Mouse (Mus musculus): ENCODE results near the gene Cdk15. TPM values are rescaled to one million over a fixed set of nuclear protein-coding genes. Genes with fewer than 3 reads are reported as not detected.

Cdk15 gene
- total and polyA plus RNA-seq, 3 experiments, result 0.04 TPM; not detected in 2

- ATAC-seq (ENCODE audit: extremely low read depth, insufficient number of reproducible peaks, low FRiP score, poor library complexity, severe bottlenecking) (no peak), DNase-seq (ENCODE audit: low spot score) (no peak)
- no peak for TF ChIP-seq POLR2AphosphoS5 (IDR thresholded peaks at IDR 0.05; ENCODE audit: insufficient replicate concordance, low read depth, low read length)
- no peak for TF ChIP-seq GATA2 (IDR thresholded peaks at IDR 0.05; ENCODE audit: borderline replicate concordance, low read depth, low read length)
- no peak for TF ChIP-seq GATA1 (IDR thresholded peaks at IDR 0.05; ENCODE audit: borderline replicate concordance, low read length)
- Histone ChIP-seq H3K4me1 (ENCODE audit: insufficient read depth, low read depth, low read length) (peaks cover 51% of the 10 kb centered on the region), H3K27me3 (ENCODE audit: insufficient read depth, low read length) (no peaks in the 10 kb centered on the region), H3K9me3 (replicated peaks) (no peaks in the 10 kb centered on the region), H3K36me3 (replicated peaks) (no peaks in the 10 kb centered on the region), H3K4me3 (ENCODE audit: low read depth, low read length) (no peak overlapping the region)
Measured at GRCm38 (mm10) chr1:59369320-59369685, 112.6 kb downstream of the Cdk15 start.

- H3K4me1 ChIP-seq (ENCODE audit: insufficient read depth, low read depth, low read length), result peaks cover 41% of the 10 kb centered on the region
- DNase-seq (ENCODE audit: low spot score), result no peak
- TF ChIP-seq TAL1 (conservative IDR thresholded peaks at IDR 0.05; ENCODE audit: low read depth, low read length) (no peak), GATA1 (IDR thresholded peaks at IDR 0.05; ENCODE audit: borderline replicate concordance, low read length) (no peak), CTCF (IDR thresholded peaks at IDR 0.05; ENCODE audit: low read depth, low read length) (no peak), GATA2 (IDR thresholded peaks at IDR 0.05; ENCODE audit: borderline replicate concordance, low read depth, low read length) (no peak), POLR2AphosphoS5 (IDR thresholded peaks at IDR 0.05; ENCODE audit: insufficient replicate concordance, low read depth, low read length) (no peak)
- ATAC-seq (ENCODE audit: extremely low read depth, insufficient number of reproducible peaks, low FRiP score, poor library complexity, severe bottlenecking), result no peak
- H3K9me3 ChIP-seq (replicated peaks), result peaks cover 7% of the 10 kb centered on the region; the same call in 1 of the 2 replicates
- no peaks in the 10 kb centered on the region for H3K36me3 ChIP-seq (replicated peaks)
- H3K27me3 ChIP-seq (ENCODE audit: insufficient read depth, low read length), result no peaks in the 10 kb centered on the region
- H3K4me3 ChIP-seq (ENCODE audit: low read depth, low read length), result no peak overlapping the region
Measured at GRCm38 (mm10) chr1:59370355-59370950, 113.7 kb downstream of the Cdk15 start.

- H3K9me3 ChIP-seq (replicated peaks), result peaks cover 7% of the 10 kb centered on the region; the same call in 1 of the 2 replicates
- H3K27me3 ChIP-seq (ENCODE audit: insufficient read depth, low read length), result peaks cover 5% of the 10 kb centered on the region; the same call in 1 of the 2 replicates
- TF ChIP-seq GATA2 (IDR thresholded peaks at IDR 0.05; ENCODE audit: borderline replicate concordance, low read depth, low read length) (no peak), POLR2AphosphoS5 (IDR thresholded peaks at IDR 0.05; ENCODE audit: insufficient replicate concordance, low read depth, low read length) (no peak), GATA1 (IDR thresholded peaks at IDR 0.05; ENCODE audit: borderline replicate concordance, low read length) (no peak), TAL1 (conservative IDR thresholded peaks at IDR 0.05; ENCODE audit: low read depth, low read length) (no peak), CTCF (IDR thresholded peaks at IDR 0.05; ENCODE audit: low read depth, low read length) (no peak)
- no peak overlapping the region for H3K4me3 ChIP-seq (ENCODE audit: low read depth, low read length)
- H3K36me3 ChIP-seq (replicated peaks), result no peaks in the 10 kb centered on the region
- ATAC-seq (ENCODE audit: extremely low read depth, insufficient number of reproducible peaks, low FRiP score, poor library complexity, severe bottlenecking) (no peak), DNase-seq (ENCODE audit: low spot score) (no peak)
- H3K4me1 ChIP-seq (ENCODE audit: insufficient read depth, low read depth, low read length), result peaks cover 19% of the 10 kb centered on the region
Measured at GRCm38 (mm10) chr1:59376021-59376548, 119.4 kb downstream of the Cdk15 start.

- peaks cover 7% of the 10 kb centered on the region; the same call in 1 of the 2 replicates for H3K9me3 ChIP-seq (replicated peaks)
- H3K4me1 ChIP-seq (ENCODE audit: insufficient read depth, low read depth, low read length), result peaks cover 19% of the 10 kb centered on the region
- no peak overlapping the region for H3K4me3 ChIP-seq (ENCODE audit: low read depth, low read length)
- TF ChIP-seq TAL1 (conservative IDR thresholded peaks at IDR 0.05; ENCODE audit: low read depth, low read length), result no peak
- TF ChIP-seq GATA1 (IDR thresholded peaks at IDR 0.05; ENCODE audit: borderline replicate concordance, low read length), result no peak
- no peak for TF ChIP-seq GATA2 (IDR thresholded peaks at IDR 0.05; ENCODE audit: borderline replicate concordance, low read depth, low read length)
- TF ChIP-seq POLR2AphosphoS5 (IDR thresholded peaks at IDR 0.05; ENCODE audit: insufficient replicate concordance, low read depth, low read length), result no peak
- TF ChIP-seq CTCF (IDR thresholded peaks at IDR 0.05; ENCODE audit: low read depth, low read length), result no peak
- H3K27me3 ChIP-seq (ENCODE audit: insufficient read depth, low read length), result peaks cover 8% of the 10 kb centered on the region; the same call in 1 of the 2 replicates
- DNase-seq (ENCODE audit: low spot score) (no peak), ATAC-seq (ENCODE audit: extremely low read depth, insufficient number of reproducible peaks, low FRiP score, poor library complexity, severe bottlenecking) (0 out of 2 replicates have a peak, but pooled peaks have one; percentile 22)
- H3K36me3 ChIP-seq (replicated peaks), result no peaks in the 10 kb centered on the region
Measured at GRCm38 (mm10) chr1:59376557-59376956, 119.9 kb downstream of the Cdk15 start.

- Histone ChIP-seq H3K4me3 (ENCODE audit: low read depth, low read length) (no peak overlapping the region), H3K4me1 (ENCODE audit: insufficient read depth, low read depth, low read length) (peaks cover 19% of the 10 kb centered on the region), H3K36me3 (replicated peaks) (no peaks in the 10 kb centered on the region), H3K27me3 (ENCODE audit: insufficient read depth, low read length) (peaks cover 12% of the 10 kb centered on the region; the same call in 1 of the 2 replicates), H3K9me3 (replicated peaks) (peaks cover 7% of the 10 kb centered on the region; the same call in 1 of the 2 replicates)
- TF ChIP-seq GATA1 (IDR thresholded peaks at IDR 0.05; ENCODE audit: borderline replicate concordance, low read length) (no peak), TAL1 (conservative IDR thresholded peaks at IDR 0.05; ENCODE audit: low read depth, low read length) (no peak), CTCF (IDR thresholded peaks at IDR 0.05; ENCODE audit: low read depth, low read length) (no peak), POLR2AphosphoS5 (IDR thresholded peaks at IDR 0.05; ENCODE audit: insufficient replicate concordance, low read depth, low read length) (no peak), GATA2 (IDR thresholded peaks at IDR 0.05; ENCODE audit: borderline replicate concordance, low read depth, low read length) (no peak)
- ATAC-seq (ENCODE audit: extremely low read depth, insufficient number of reproducible peaks, low FRiP score, poor library complexity, severe bottlenecking) (no peak), DNase-seq (ENCODE audit: low spot score) (no peak)
Measured at GRCm38 (mm10) chr1:59377312-59377711, 120.6 kb downstream of the Cdk15 start.

- TF ChIP-seq GATA2 (IDR thresholded peaks at IDR 0.05; ENCODE audit: borderline replicate concordance, low read depth, low read length), result no peak
- TF ChIP-seq TAL1 (conservative IDR thresholded peaks at IDR 0.05; ENCODE audit: low read depth, low read length), result no peak
- no peak for TF ChIP-seq POLR2AphosphoS5 (IDR thresholded peaks at IDR 0.05; ENCODE audit: insufficient replicate concordance, low read depth, low read length)
- no peak for DNase-seq (ENCODE audit: low spot score)
- H3K4me1 ChIP-seq (ENCODE audit: insufficient read depth, low read depth, low read length), result peaks cover 20% of the 10 kb centered on the region
- no peak overlapping the region for H3K4me3 ChIP-seq (ENCODE audit: low read depth, low read length)
- no peak for ATAC-seq (ENCODE audit: extremely low read depth, insufficient number of reproducible peaks, low FRiP score, poor library complexity, severe bottlenecking)
- H3K27me3 ChIP-seq (ENCODE audit: insufficient read depth, low read length), result peaks cover 20% of the 10 kb centered on the region; the same call in 1 of the 2 replicates
- no peaks in the 10 kb centered on the region for H3K36me3 ChIP-seq (replicated peaks)
- no peaks in the 10 kb centered on the region for H3K9me3 ChIP-seq (replicated peaks)
Measured at GRCm38 (mm10) chr1:59380926-59381325, 124.2 kb downstream of the Cdk15 start.
